Comparison of ENCODE assay signal across 31 mouse cellular contexts in the genomic region with DNA sequence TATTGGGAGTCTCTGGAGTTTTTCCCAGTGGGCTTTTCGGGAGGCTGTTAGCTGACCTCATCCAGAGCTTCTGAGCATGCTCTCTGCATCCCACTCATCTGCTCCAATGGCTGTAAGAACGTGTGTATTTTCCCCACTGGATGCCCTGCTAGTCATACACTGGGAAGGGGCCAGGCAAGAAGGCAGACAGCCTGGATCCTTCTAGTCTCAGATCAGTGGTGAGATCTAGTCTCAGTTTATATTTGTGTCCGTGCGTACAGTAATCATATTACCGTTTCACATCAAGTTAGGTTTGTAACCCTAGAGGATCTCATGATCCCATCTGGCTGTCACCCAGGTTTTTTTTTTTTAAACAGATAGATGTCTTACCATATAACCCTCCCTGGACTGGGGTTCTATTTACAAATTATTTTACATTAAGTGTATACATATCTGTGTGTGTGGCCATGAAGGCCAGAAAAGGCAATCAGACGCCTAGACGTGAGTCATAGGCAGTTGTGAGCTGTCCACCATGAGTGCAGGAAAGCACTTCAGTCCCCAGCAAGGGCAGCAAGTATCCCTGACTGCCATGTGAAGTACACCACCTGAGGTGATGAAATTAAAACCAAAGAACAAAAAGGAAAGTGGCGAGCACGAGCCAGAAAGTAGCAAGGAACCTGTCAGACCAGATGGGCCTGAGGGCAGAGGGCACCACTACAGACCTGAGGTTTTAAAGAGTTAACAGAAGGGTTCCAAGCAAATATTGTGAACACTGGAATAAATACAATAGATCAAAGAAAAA. TPM values are rescaled to one million over a fixed set of nuclear protein-coding genes. Genes with fewer than 3 reads are reported as not detected.
DNase-seq lines count a peak whose midpoint lies in the region; ATAC-seq and TF ChIP-seq lines count a peak whose summit lies in the region.
"Had no signal": no experiment of that assay in that cellular context is flagged by ENCODE, and none has a peak within 500 bp of the region (broad histone marks: within the 10 kb centered on the region; RNA-seq: fewer than 3 reads in every experiment).

No protein-coding gene starts in this region.

- no peak for TF ChIP-seq CTCF in left cerebral cortex, adult 2 months (IDR thresholded peaks at IDR 0.05)
- no peak for TF ChIP-seq CTCF in stomach, postnatal 0 days (IDR thresholded peaks at IDR 0.05; ENCODE audit: low read depth)
- TF ChIP-seq CTCF in kidney, adult 2 months (conservative IDR thresholded peaks at IDR 0.05; ENCODE audit: insufficient read depth, insufficient read length, low read depth, low read length): no peak

- H3K4me3 ChIP-seq in left cerebral cortex, adult 2 months: no peak overlapping the region
- no peak overlapping the region for H3K4me3 ChIP-seq in lung, embryonic 16.5 days (ENCODE audit: low read length)
- no peak overlapping the region for H3K4me3 ChIP-seq in stomach, postnatal 0 days (ENCODE audit: low read depth, low read length)
- no peak overlapping the region for H3K4me3 ChIP-seq in kidney, adult 2 months (ENCODE audit: insufficient read depth, low read depth, low read length)
- H3K4me3 ChIP-seq: embryonic facial prominence, embryonic 12.5 days; forebrain, embryonic 10.5 days; forebrain, embryonic 15.5 days; heart, embryonic 10.5 days; heart, embryonic 15.5 days; limb, embryonic 13.5 days; midbrain, embryonic 12.5 days; neural tube, embryonic 13.5 days had no signal

- no peak overlapping the region for H3K9ac ChIP-seq in lung, embryonic 16.5 days (ENCODE audit: low read length)
- H3K9ac ChIP-seq in stomach, postnatal 0 days (ENCODE audit: low read length): no peak overlapping the region
- H3K9ac ChIP-seq: embryonic facial prominence, embryonic 12.5 days; forebrain, embryonic 15.5 days; heart, embryonic 15.5 days; limb, embryonic 13.5 days; liver, postnatal 0 days; midbrain, embryonic 12.5 days; neural tube, embryonic 13.5 days had no signal

- WGBS in lung, embryonic 16.5 days: 50% methylated on average over 9 of the region's 9 CpGs
- 56% methylated on average over 9 of the region's 9 CpGs for WGBS in stomach, postnatal 0 days
- 78% methylated on average over 9 of the region's 9 CpGs for WGBS in kidney, adult 2 months

- no peak for DNase-seq in left cerebral cortex, adult 2 months (ENCODE audit: extremely low spot score in 1 of 2, low spot score in 2 of 2)
- no peak for DNase-seq in left cerebral cortex, adult 8-10 months (ENCODE audit: low spot score in 2 of 2)
- DNase-seq in lung, postnatal 25 days (ENCODE audit: low spot score): peak; percentile 65
- DNase-seq in stomach, postnatal 0 days (ENCODE audit: low spot score): no peak
- DNase-seq in ovary, postnatal 10 days (ENCODE audit: low spot score): no peak
- DNase-seq in kidney, adult 2 months: no peak
- DNase-seq: adrenal gland, adult 2 months; adrenal gland, postnatal 36 days; B cell, adult 2 months; cerebellum, adult 2 months; cerebellum, postnatal 36 days; embryo, embryonic 11 days; gastrocnemius, postnatal 14 days; heart, adult 11 months; kidney, adult 18-20 months; liver, postnatal 0 days; right cerebral cortex, postnatal 14 days; thymus, postnatal 4 days had no signal

- intact Hi-C loops in left cerebral cortex, adult 2 months (cut with DNase I): loop anchor here (5.0 kb wide), 1 partner anchor 41 kb away; no protein-coding TSS in a partner anchor

- TF ChIP-seq POLR2A in kidney, adult 2 months (IDR thresholded peaks at IDR 0.05; ENCODE audit: low read depth, low read length): no peak

- H3K9me3 ChIP-seq in lung, embryonic 16.5 days (ENCODE audit: control insufficient read depth, low read length): no peaks in the 10 kb centered on the region
- H3K9me3 ChIP-seq in stomach, postnatal 0 days (ENCODE audit: control insufficient read depth, low read length): no peaks in the 10 kb centered on the region
- H3K9me3 ChIP-seq: embryonic facial prominence, embryonic 12.5 days; forebrain, embryonic 10.5 days; forebrain, embryonic 15.5 days; heart, embryonic 10.5 days; heart, embryonic 15.5 days; limb, embryonic 13.5 days; midbrain, embryonic 12.5 days; neural tube, embryonic 13.5 days had no signal

- ATAC-seq in lung, embryonic 16.5 days (ENCODE audit: low read depth): peak; percentile 20; the same call in 1 of the 2 replicates
- ATAC-seq in stomach, postnatal 0 days (ENCODE audit: low FRiP score, low TSS enrichment): 0 out of 2 replicates have a peak, but pooled peaks have one; percentile 10
- ATAC-seq: activated CD4-positive, CD25-positive, alpha-beta regulatory T cell, adult 4 months; forebrain, embryonic 15.5 days; hindbrain, embryonic 16.5 days; liver, postnatal 0 days had no signal

- no peaks in the 10 kb centered on the region for H3K27me3 ChIP-seq in lung, embryonic 16.5 days (ENCODE audit: control insufficient read depth, insufficient read depth, low read depth, low read length)
- no peaks in the 10 kb centered on the region for H3K27me3 ChIP-seq in stomach, postnatal 0 days (ENCODE audit: control insufficient read depth, insufficient read depth, low read length)
- H3K27me3 ChIP-seq in kidney, adult 2 months (replicated peaks; ENCODE audit: control insufficient read depth, insufficient read depth, low read length): no peaks in the 10 kb centered on the region
- H3K27me3 ChIP-seq: embryonic facial prominence, embryonic 12.5 days; forebrain, embryonic 15.5 days; heart, embryonic 15.5 days; limb, embryonic 13.5 days; midbrain, embryonic 12.5 days; neural tube, embryonic 13.5 days had no signal

- peaks cover 4% of the 10 kb centered on the region; the same call in 1 of the 2 replicates for H3K36me3 ChIP-seq in lung, embryonic 16.5 days (ENCODE audit: control insufficient read depth, insufficient read depth, low read length)
- no peaks in the 10 kb centered on the region for H3K36me3 ChIP-seq in stomach, postnatal 0 days (ENCODE audit: control insufficient read depth, insufficient read depth, low read length)
- H3K36me3 ChIP-seq in kidney, adult 2 months (ENCODE audit: control insufficient read depth, insufficient read depth, low read length): no peaks in the 10 kb centered on the region
- H3K36me3 ChIP-seq: heart, embryonic 15.5 days had no signal

- TF ChIP-seq EP300 in stomach, postnatal 0 days (optimal IDR thresholded peaks at IDR 0.05): no peak

- H3K27ac ChIP-seq in left cerebral cortex, adult 2 months: peak overlapping the region; percentile 76
- H3K27ac ChIP-seq in lung, embryonic 16.5 days (ENCODE audit: low read length): no peak overlapping the region
- H3K27ac ChIP-seq in stomach, postnatal 0 days (replicated peaks): no peak overlapping the region
- no peak overlapping the region for H3K27ac ChIP-seq in kidney, adult 2 months (ENCODE audit: insufficient read depth, low read depth, low read length)
- H3K27ac ChIP-seq: embryonic facial prominence, embryonic 12.5 days; forebrain, embryonic 10.5 days; forebrain, embryonic 15.5 days; heart, embryonic 10.5 days; heart, embryonic 15.5 days; kidney, postnatal 0 days; limb, embryonic 13.5 days; midbrain, embryonic 12.5 days; neural tube, embryonic 13.5 days had no signal

- no peaks in the 10 kb centered on the region for H3K4me1 ChIP-seq in lung, embryonic 16.5 days (replicated peaks; ENCODE audit: control insufficient read depth, insufficient read depth, low read length)
- H3K4me1 ChIP-seq in stomach, postnatal 0 days (replicated peaks; ENCODE audit: control insufficient read depth, insufficient read depth): no peaks in the 10 kb centered on the region
- H3K4me1 ChIP-seq in kidney, adult 2 months (ENCODE audit: control insufficient read depth, insufficient read depth, low read length): peaks cover 18% of the 10 kb centered on the region; the same call in 1 of the 2 replicates

- H3K4me2 ChIP-seq in lung, embryonic 16.5 days (ENCODE audit: low read depth, low read length): no peak overlapping the region
- no peak overlapping the region for H3K4me2 ChIP-seq in stomach, postnatal 0 days (replicated peaks; ENCODE audit: low read depth)
- H3K4me2 ChIP-seq: embryonic facial prominence, embryonic 12.5 days; forebrain, embryonic 15.5 days; heart, embryonic 15.5 days; limb, embryonic 13.5 days; liver, embryonic 11.5 days; midbrain, embryonic 12.5 days; neural tube, embryonic 13.5 days had no signal

RNA-seq across cellular contexts. Expression of a gene that starts 11.4 kb away (rescaled TPM):
- 100 to 1,000 TPM; 114 to 119 TPM for total RNA-seq in left cerebral cortex, adult 2 months (2021)
- total RNA-seq in left cerebral cortex, adult 8-10 months (2022): 10 to 100 TPM; 89.1 to 97.8 (median 95.8) TPM
- 6.5 and 6.7 TPM in 2 replicates for polyA plus RNA-seq in lung, embryonic 16.5 days (2015; fragmentation: Nextera tagmentation; extraction: Ambion mirVana)
- 4.5 and 5.1 TPM in 2 replicates for polyA plus RNA-seq in stomach, postnatal 0 days (2015; fragmentation: Nextera tagmentation; extraction: Ambion mirVana)
- polyA plus RNA-seq in kidney, adult 2 months (2012; rRNA removed): 454 and 517 TPM in 2 replicates

RNA-seq across cellular contexts. Expression of a gene that starts 32.2 kb away (rescaled TPM):
- total RNA-seq in left cerebral cortex, adult 2 months (2021): 10 to 100 TPM; 28.5 to 31.5 TPM
- 10 to 100 TPM; 29.1 to 35.8 (median 31.0) TPM for total RNA-seq in left cerebral cortex, adult 8-10 months (2022)
- polyA plus RNA-seq in lung, embryonic 16.5 days (2015; fragmentation: Nextera tagmentation; extraction: Ambion mirVana): 36.3 and 36.8 TPM in 2 replicates
- 65.4 and 66.3 TPM in 2 replicates for polyA plus RNA-seq in stomach, postnatal 0 days (2015; fragmentation: Nextera tagmentation; extraction: Ambion mirVana)
- 63.0 and 74.9 TPM in 2 replicates for polyA plus RNA-seq in kidney, adult 2 months (2012; rRNA removed)

RNA-seq across cellular contexts. Expression of a gene that starts 37.4 kb away (rescaled TPM):
- total RNA-seq in left cerebral cortex, adult 2 months (2021): 1 to 10 TPM; 3.6 to 4.2 TPM
- total RNA-seq in left cerebral cortex, adult 8-10 months (2022): 1 to 10 TPM; 2.9 to 5.5 (median 4.6) TPM
- polyA plus RNA-seq in lung, embryonic 16.5 days (2015; fragmentation: Nextera tagmentation; extraction: Ambion mirVana): 68.3 and 69.7 TPM in 2 replicates
- polyA plus RNA-seq in stomach, postnatal 0 days (2015; fragmentation: Nextera tagmentation; extraction: Ambion mirVana): 30.9 and 32.5 TPM in 2 replicates
- 36.2 and 45.6 TPM in 2 replicates for polyA plus RNA-seq in kidney, adult 2 months (2012; rRNA removed)

RNA-seq across cellular contexts. Expression of a gene that starts 55.1 kb away (rescaled TPM):
- 10 to 100 TPM; 14.3 to 14.7 TPM for total RNA-seq in left cerebral cortex, adult 2 months (2021)
- 10 to 100 TPM; 13.0 to 16.3 (median 15.4) TPM for total RNA-seq in left cerebral cortex, adult 8-10 months (2022)
- 2.2 and 3.0 TPM in 2 replicates for polyA plus RNA-seq in lung, embryonic 16.5 days (2015; fragmentation: Nextera tagmentation; extraction: Ambion mirVana)
- polyA plus RNA-seq in stomach, postnatal 0 days (2015; fragmentation: Nextera tagmentation; extraction: Ambion mirVana): 16.1 and 17.5 TPM in 2 replicates
- 431 and 538 TPM in 2 replicates for polyA plus RNA-seq in kidney, adult 2 months (2012; rRNA removed)

Comparison
In these comparisons a context has a peak if more than half of its experiments do, and no peak if none do; other contexts are left out.
1. RNA of a gene that starts 11.4 kb away (polyA plus RNA-seq): 454 to 517 TPM in kidney, adult 2 months; 6.5 to 6.7 TPM in lung, embryonic 16.5 days and 4.5 to 5.1 TPM in stomach, postnatal 0 days; every median in the first group is over 10 times any median in the second.